Mouse (Mus musculus) forebrain, embryonic 12.5 days (tissue): ENCODE measurements around the gene Plppr1. TPM values are rescaled to one million over a fixed set of nuclear protein-coding genes. Genes with fewer than 3 reads are reported as not detected.
A peak's percentile ranks its signal among the peaks of the same experiment; 100 is the strongest.
"Not testable (repeated sequence)": the region's sequence is repeated elsewhere in the genome, so short reads cannot be mapped to it uniquely, and the experiment has no call there.

Experiments
- ATAC-seq: fragments of 200-750 bp; cut with Nextera tagmentation; 2 replicates; pipeline ENCODE4 v1.8.0; 2017; ENCODE audit warnings: moderate TSS enrichment; ENCODE audit not compliant: low FRiP score
- H3K27ac ChIP-seq: fragments of 300-500 bp; sonication (generic); 2 replicates; pipeline ENCODE4 v1.5.1; 2016; ENCODE audit warnings: mild to moderate bottlenecking
- H3K27me3 ChIP-seq: fragments of 300-500 bp; sonication (generic); 2 replicates; pipeline ENCODE4 v1.6.1; 2016; ENCODE audit warnings: mild to moderate bottlenecking
- H3K36me3 ChIP-seq: fragments of 300-500 bp; sonication (generic); replicated peaks from 2 replicates; pipeline ENCODE4 v1.6.1; 2016; ENCODE audit warnings: mild to moderate bottlenecking
- H3K4me1 ChIP-seq: fragments of 300-500 bp; sonication (generic); 2 replicates; pipeline ENCODE4 v1.6.1; 2016
- H3K4me2 ChIP-seq: fragments of 300-500 bp; sonication (generic); 2 replicates; pipeline ENCODE4 v1.6.1; 2016; ENCODE audit warnings: mild to moderate bottlenecking, moderate library complexity
- H3K4me3 ChIP-seq: fragments of 300-500 bp; sonication (generic); replicated peaks from 2 replicates; pipeline ENCODE4 v1.5.1; 2016; ENCODE audit warnings: mild to moderate bottlenecking
- H3K9ac ChIP-seq: fragments of 300-500 bp; sonication (generic); 2 replicates; pipeline ENCODE4 v1.6.1; 2016; ENCODE audit warnings: mild to moderate bottlenecking
- H3K9me3 ChIP-seq: fragments of 300-500 bp; sonication (generic); 2 replicates; pipeline ENCODE4 v1.6.1; 2016
- WGBS: fragments of 180-500 bp; shearing (Covaris S2); methylation state at CpG from one replicate; pipeline ENCODE4 v1.1.7; 2016; 5-methylcytosine and 5-hydroxymethylcytosine counted together
- polyA plus RNA-seq: library from polyadenylated mRNA; unstranded; fragments of >200 nt; fragmentation: Nextera tagmentation; extraction: Ambion mirVana; gene quantifications from 2 replicates; pipeline ENCODE4 v1.2.1, GENCODE M21; 2016

Gene Plppr1
- polyA plus RNA-seq, 1 experiment from 2014 or later = 20.4 TPM

- 87% methylated on average over 3 of the region's 3 CpGs for WGBS
- Histone ChIP-seq H3K36me3 (no peaks in the 10 kb centered on the region), H3K27ac (no peak overlapping the region), H3K9ac (no peak overlapping the region), H3K4me2 (no peak overlapping the region), H3K27me3 (no peaks in the 10 kb centered on the region), H3K4me1 (no peaks in the 10 kb centered on the region), H3K9me3 (no peaks in the 10 kb centered on the region), H3K4me3 (no peak overlapping the region)
- no peak for ATAC-seq
These were observed 193.1 kb downstream of the Plppr1 start for GRCm38 (mm10) chr4:49252169-49252568.

GRCm38 (mm10) chr4:49278515-49278914 lies 219.4 kb downstream of the Plppr1 start:
- no peaks in the 10 kb centered on the region for H3K4me1 ChIP-seq
- H3K9me3 ChIP-seq = no peaks in the 10 kb centered on the region
- H3K27ac ChIP-seq = no peak overlapping the region
- ATAC-seq = no peak
- H3K4me2 ChIP-seq = no peak overlapping the region
- no peak overlapping the region for H3K9ac ChIP-seq
- no peaks in the 10 kb centered on the region for H3K36me3 ChIP-seq
- 89% methylated on average over 5 of the region's 5 CpGs for WGBS
- no peak overlapping the region for H3K4me3 ChIP-seq
- H3K27me3 ChIP-seq = no peaks in the 10 kb centered on the region

DNA sequence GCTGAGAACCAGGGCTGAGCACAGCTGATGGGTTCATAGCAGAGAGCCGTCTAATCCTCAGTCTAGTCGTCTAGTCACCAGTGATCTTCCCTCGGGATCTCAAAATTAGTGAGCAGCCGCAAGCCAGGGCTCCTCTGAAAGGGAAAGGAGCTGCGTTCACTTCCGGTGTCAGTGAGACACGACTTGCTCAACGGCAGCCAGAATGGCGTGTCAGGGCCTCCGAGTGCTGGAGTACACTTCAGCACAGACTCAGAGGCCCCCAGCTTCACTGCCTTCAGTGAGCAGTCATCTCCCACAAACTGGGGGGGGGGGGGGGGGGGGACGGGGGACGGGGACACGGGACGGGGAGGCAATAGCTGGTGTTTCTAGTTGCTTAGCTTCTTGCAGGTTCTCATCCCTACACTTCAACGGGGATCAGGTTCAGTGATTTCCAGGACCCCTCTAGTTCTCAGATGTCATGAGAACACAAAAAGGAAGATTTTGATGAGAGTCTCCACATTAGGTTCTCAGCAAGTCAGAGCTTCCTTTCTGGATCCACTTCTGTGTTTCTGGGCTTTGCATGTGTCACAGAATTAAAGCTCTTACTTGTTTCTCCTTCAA lies 225.7 kb downstream of the Plppr1 start:
- WGBS = 82% methylated on average over 15 of the region's 15 CpGs
- Histone ChIP-seq H3K9ac (no peak overlapping the region), H3K27ac (no peak overlapping the region), H3K9me3 (no peaks in the 10 kb centered on the region), H3K4me3 (no peak overlapping the region), H3K36me3 (no peaks in the 10 kb centered on the region), H3K27me3 (no peaks in the 10 kb centered on the region), H3K4me2 (no peak overlapping the region), H3K4me1 (peaks cover 13% of the 10 kb centered on the region)
- no peak for ATAC-seq

- 72% methylated on average over 15 of the region's 15 CpGs for WGBS
- Histone ChIP-seq H3K36me3 (no peaks in the 10 kb centered on the region), H3K9me3 (no peaks in the 10 kb centered on the region), H3K27me3 (no peaks in the 10 kb centered on the region), H3K4me3 (no peak overlapping the region), H3K27ac (no peak overlapping the region), H3K4me1 (peaks cover 13% of the 10 kb centered on the region), H3K9ac (no peak overlapping the region), H3K4me2 (no peak overlapping the region)
- ATAC-seq = no peak
These were observed 226.5 kb downstream of the Plppr1 start for GRCm38 (mm10) chr4:49285340-49286196.

DNA sequence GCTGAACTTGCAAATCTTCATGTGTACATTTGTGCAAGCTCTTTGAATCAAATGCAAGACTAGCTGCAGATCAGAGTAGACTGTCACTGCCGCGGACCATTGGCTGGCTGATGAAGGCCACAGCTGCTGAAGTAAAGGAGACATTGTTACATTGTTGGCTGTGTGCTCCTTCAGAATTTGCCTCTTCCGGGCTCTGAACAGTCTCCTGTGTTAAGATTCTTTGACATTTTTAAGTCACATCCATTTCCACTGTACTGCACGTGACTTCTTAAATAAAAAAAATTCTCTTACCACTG lies 227.1 kb downstream of the Plppr1 start:
- H3K4me3 ChIP-seq = no peak overlapping the region
- H3K27ac ChIP-seq = no peak overlapping the region
- no peak overlapping the region for H3K9ac ChIP-seq
- no peak overlapping the region for H3K4me2 ChIP-seq
- no peaks in the 10 kb centered on the region for H3K9me3 ChIP-seq
- no peaks in the 10 kb centered on the region for H3K27me3 ChIP-seq
- no peaks in the 10 kb centered on the region for H3K36me3 ChIP-seq
- H3K4me1 ChIP-seq = peaks cover 13% of the 10 kb centered on the region
- 73% methylated on average over 4 of the region's 4 CpGs for WGBS
- no peak for ATAC-seq

- no peak overlapping the region for H3K27ac ChIP-seq
- H3K4me2 ChIP-seq = no peak overlapping the region
- ATAC-seq = no peak
- no peak overlapping the region for H3K9ac ChIP-seq
- no peaks in the 10 kb centered on the region for H3K36me3 ChIP-seq
- 77% methylated on average over 1 of the region's 1 CpGs for WGBS
- no peaks in the 10 kb centered on the region for H3K4me1 ChIP-seq
- no peaks in the 10 kb centered on the region for H3K9me3 ChIP-seq
- H3K4me3 ChIP-seq = no peak overlapping the region
- no peaks in the 10 kb centered on the region for H3K27me3 ChIP-seq
These were observed 237.4 kb downstream of the Plppr1 start for GRCm38 (mm10) chr4:49296434-49296833.

- H3K9me3 ChIP-seq = no peaks in the 10 kb centered on the region
- H3K27me3 ChIP-seq = no peaks in the 10 kb centered on the region
- no peak overlapping the region for H3K4me3 ChIP-seq
- H3K9ac ChIP-seq = no peak overlapping the region
- no peak for ATAC-seq
- WGBS = 52% methylated on average over 1 of the region's 1 CpGs
- no peak overlapping the region for H3K27ac ChIP-seq
- no peaks in the 10 kb centered on the region for H3K4me1 ChIP-seq
- H3K4me2 ChIP-seq = no peak overlapping the region
- H3K36me3 ChIP-seq = no peaks in the 10 kb centered on the region
These were observed 240.5 kb downstream of the Plppr1 start for GRCm38 (mm10) chr4:49299576-49299975.

GRCm38 (mm10) chr4:49321903-49322635 lies 263.0 kb downstream of the Plppr1 start:
- no peaks in the 10 kb centered on the region for H3K4me1 ChIP-seq
- H3K27me3 ChIP-seq = no peaks in the 10 kb centered on the region
- H3K9ac ChIP-seq = no peak overlapping the region
- no peak overlapping the region for H3K4me3 ChIP-seq
- H3K9me3 ChIP-seq = no peaks in the 10 kb centered on the region
- no peak overlapping the region for H3K27ac ChIP-seq
- ATAC-seq = peak; percentile 83; the same call in 1 of the 2 replicates
- H3K4me2 ChIP-seq = no peak overlapping the region
- WGBS = 55% methylated on average over 6 of the region's 6 CpGs
- no peaks in the 10 kb centered on the region for H3K36me3 ChIP-seq

DNA sequence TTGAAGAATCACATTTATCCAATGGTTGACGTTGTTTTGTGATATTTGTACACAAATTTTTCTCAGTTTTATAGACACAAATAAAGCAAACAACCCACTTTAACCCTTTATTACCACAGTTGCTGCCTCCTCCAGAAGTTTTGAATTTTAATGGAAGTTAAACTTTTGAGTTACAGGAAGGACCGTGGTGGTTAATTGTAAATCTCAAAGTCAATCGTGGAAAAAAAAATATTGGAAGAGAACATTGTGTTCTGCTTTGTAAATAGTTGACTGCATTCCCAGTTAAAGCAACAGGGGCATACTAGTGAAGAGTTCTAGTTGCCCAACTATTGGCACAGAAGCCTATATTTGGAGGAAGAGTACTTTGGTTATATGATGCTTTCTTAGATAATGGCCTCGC lies 278.9 kb downstream of the Plppr1 start:
- not testable (repeated sequence) for ATAC-seq, H3K9ac ChIP-seq, H3K9me3 ChIP-seq, H3K4me1 ChIP-seq, H3K36me3 ChIP-seq, H3K27ac ChIP-seq, H3K4me2 ChIP-seq, H3K4me3 ChIP-seq, H3K27me3 ChIP-seq
- WGBS = 93% methylated on average over 3 of the region's 4 CpGs

DNA sequence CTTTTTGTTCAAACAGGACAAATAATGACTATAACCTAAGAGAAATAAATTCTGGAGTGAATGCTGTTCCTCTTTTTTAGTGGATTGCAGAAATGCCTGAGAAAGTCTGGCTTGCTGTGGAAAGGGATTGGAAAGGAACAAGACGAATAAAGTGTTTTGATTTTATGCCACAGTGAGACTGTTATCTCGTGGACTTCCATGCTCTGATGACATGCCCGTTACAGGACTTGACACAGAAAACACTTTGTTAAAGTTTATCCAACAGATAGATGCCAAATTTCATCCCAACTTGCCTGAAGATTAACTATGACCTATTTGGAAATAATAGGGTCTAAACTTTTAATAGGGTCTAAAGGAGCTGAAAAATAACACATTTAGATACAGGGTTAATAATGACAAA lies 281.0 kb downstream of the Plppr1 start:
- 83% methylated on average over 3 of the region's 3 CpGs for WGBS
- not testable (repeated sequence) for H3K4me3 ChIP-seq, H3K9ac ChIP-seq, H3K36me3 ChIP-seq, H3K27ac ChIP-seq, H3K4me1 ChIP-seq, H3K9me3 ChIP-seq, H3K27me3 ChIP-seq, H3K4me2 ChIP-seq, ATAC-seq

DNA sequence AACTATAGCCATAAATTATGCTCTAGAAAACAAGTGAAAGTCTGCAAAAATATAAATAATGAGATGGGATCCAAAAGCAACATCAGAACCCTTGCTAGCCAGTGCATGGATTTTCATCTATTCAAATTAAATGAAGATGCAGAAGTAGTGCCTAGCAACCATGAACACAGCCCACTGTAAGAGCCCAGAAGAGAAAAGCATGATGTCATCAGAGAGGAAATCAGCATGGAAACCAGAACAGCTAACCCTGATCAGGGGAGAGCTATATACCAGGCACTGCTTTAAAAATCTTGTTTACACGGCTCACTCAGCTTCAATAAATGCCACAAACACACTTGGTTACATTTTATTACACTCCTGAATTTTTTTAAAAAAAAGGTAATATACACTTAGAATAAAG lies 288.9 kb downstream of the Plppr1 start:
- not testable (repeated sequence) for H3K9me3 ChIP-seq, H3K4me1 ChIP-seq, H3K36me3 ChIP-seq, H3K27me3 ChIP-seq, H3K27ac ChIP-seq, H3K9ac ChIP-seq, H3K4me3 ChIP-seq, H3K4me2 ChIP-seq, ATAC-seq
- WGBS = 77% methylated on average over 1 of the region's 1 CpGs

DNA sequence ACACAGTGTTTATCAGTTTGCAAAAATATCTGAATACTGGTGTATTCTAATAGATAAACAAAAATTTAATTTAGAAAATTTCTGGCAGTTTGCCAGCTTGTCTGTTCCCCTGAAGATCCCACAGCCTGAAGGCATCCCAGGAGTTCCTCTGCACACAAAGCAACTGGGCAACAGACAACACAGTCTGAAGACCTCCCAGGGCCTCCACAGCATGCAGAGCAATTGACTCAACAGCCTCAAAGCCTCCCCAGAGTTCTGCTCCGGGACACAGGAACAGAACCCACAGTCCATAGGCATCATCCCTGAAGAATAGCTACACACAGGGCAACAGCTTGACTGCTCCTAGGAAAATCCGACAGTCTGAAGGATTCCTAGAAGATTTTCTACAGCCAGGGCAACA lies 289.6 kb downstream of the Plppr1 start:
- Histone ChIP-seq H3K36me3 (no peaks in the 10 kb centered on the region), H3K4me3 (no peak overlapping the region), H3K4me2 (no peak overlapping the region), H3K27me3 (no peaks in the 10 kb centered on the region), H3K9ac (no peak overlapping the region), H3K4me1 (no peaks in the 10 kb centered on the region), H3K27ac (no peak overlapping the region), H3K9me3 (no peaks in the 10 kb centered on the region)
- 47% methylated on average over 2 of the region's 2 CpGs for WGBS
- ATAC-seq = no peak
